Mouse (Mus musculus) liver, embryonic 14.5 days (tissue): Measurements from ENCODE around the gene Gde1.

Source experiments
- CTCF ChIP-seq: IDR thresholded peaks from 2 replicates; pipeline ENCODE4 v1.5.1; 2016; ENCODE audit warnings: antibody characterized with exemption, low read depth, control low read depth
- EP300 ChIP-seq: IDR thresholded peaks from 2 replicates; pipeline ENCODE4 v1.6.1; 2016; ENCODE audit warnings: antibody characterized with exemption, low read depth

- TF ChIP-seq CTCF (no peak), EP300 (no peak)
Measured at GRCm38 (mm10) chr7:118725459-118725858, 19.9 kb upstream of the Gde1 start.
